Mouse (Mus musculus) urinary bladder, postnatal 25 days (tissue): ENCODE measurements at regions not wholly inside any gene's neighbourhood (a gene's known extent, or its start where the extent isn't known, plus 50 kb on each side); places are given as distances from the start of the nearest gene placed in this dataset.

Experiments
- DNase-seq: peaks from one replicate; pipeline ENCODE4 v3.0.0; 2022; ENCODE audit warnings: low spot score

- no peak for DNase-seq
Observed at GRCm38 (mm10) chr16:73835715-73836440, 575.7 kb downstream of the Robo2 start.

- DNase-seq: no peak
Observed at GRCm38 (mm10) chr16:73821387-73822338, 590.0 kb downstream of the Robo2 start.

GRCm38 (mm10) chr16:73804572-73804971 lies 607.1 kb downstream of the Robo2 start:
- no peak for DNase-seq

- DNase-seq: no peak
Observed at GRCm38 (mm10) chr16:73796528-73797171, 615.0 kb downstream of the Robo2 start.

- no peak for DNase-seq
Observed at GRCm38 (mm10) chr16:73785074-73785438, 626.6 kb downstream of the Robo2 start.

- DNase-seq: no peak
Observed at GRCm38 (mm10) chr16:73784296-73785073, 627.1 kb downstream of the Robo2 start.

- no peak for DNase-seq
Observed at GRCm38 (mm10) chr16:73772454-73772853, 639.2 kb downstream of the Robo2 start.

- DNase-seq: no peak
Observed at GRCm38 (mm10) chr16:73770440-73770856, 641.2 kb downstream of the Robo2 start.

- DNase-seq: no peak
Observed at GRCm38 (mm10) chr16:73769729-73770128, 641.9 kb downstream of the Robo2 start.

GRCm38 (mm10) chr16:73768706-73769105 lies 642.9 kb downstream of the Robo2 start:
- no peak for DNase-seq

- no peak for DNase-seq
Observed at GRCm38 (mm10) chr16:73765184-73765583, 646.4 kb downstream of the Robo2 start.

- no peak for DNase-seq
Observed at GRCm38 (mm10) chr16:73760921-73761320, 650.7 kb downstream of the Robo2 start.

- DNase-seq: no peak
Observed at GRCm38 (mm10) chr16:73758872-73759271, 652.8 kb downstream of the Robo2 start.

- DNase-seq: no peak
Observed at GRCm38 (mm10) chr16:73754302-73754701, 657.3 kb downstream of the Robo2 start.

- no peak for DNase-seq
Observed at GRCm38 (mm10) chr16:73728297-73728696, 683.3 kb downstream of the Robo2 start.

- DNase-seq: no peak
Observed at GRCm38 (mm10) chr16:73719691-73720090, 691.9 kb downstream of the Robo2 start.

GRCm38 (mm10) chr16:73716301-73716700 lies 695.3 kb downstream of the Robo2 start:
- DNase-seq: no peak

GRCm38 (mm10) chr16:73707051-73707450 lies 704.6 kb downstream of the Robo2 start:
- DNase-seq: no peak

- no peak for DNase-seq
Observed at GRCm38 (mm10) chr16:73689274-73689673, 722.4 kb downstream of the Robo2 start.

- DNase-seq: no peak
Observed at GRCm38 (mm10) chr16:73679804-73680203, 731.8 kb downstream of the Robo2 start.

GRCm38 (mm10) chr16:73670516-73670915 lies 741.1 kb downstream of the Robo2 start:
- no peak for DNase-seq
